Mouse (Mus musculus) ES-E14 (cell line): ENCODE results near the gene Ndufa7. TPM values are rescaled to one million over a fixed set of nuclear protein-coding genes. Genes with fewer than 3 reads are reported as not detected.
A peak's percentile ranks its signal among the peaks of the same experiment; 100 is the strongest.

Source experiments
- DNase-seq: peaks from one replicate; pipeline ENCODE4 v3.0.0-alpha.2; 2013; ENCODE audit warnings: low read depth, low spot score
- H3K27ac ChIP-seq: 2 replicates; pipeline ENCODE4 v1.5.1; 2012; ENCODE audit warnings: low read depth, mild to moderate bottlenecking, low read length, moderate library complexity, mixed read lengths; ENCODE audit not compliant: poor library complexity, insufficient read depth, severe bottlenecking
- H3K36me3 ChIP-seq: 2 replicates; pipeline ENCODE4 v1.6.1; 2012; ENCODE audit warnings: mild to moderate bottlenecking, low read length, moderate library complexity, mixed read lengths; ENCODE audit not compliant: control insufficient read depth, poor library complexity, insufficient read depth, severe bottlenecking
- H3K4me1 ChIP-seq, 2 experiments: fragments of 150-350 bp in 1 of 2; sonication (generic) in 1 of 2; 2 replicates each; pipeline ENCODE4 v1.6.1; 2012; ENCODE audit warnings: low read length in 2 of 2, mild to moderate bottlenecking in 1 of 2, mixed read lengths in 1 of 2; ENCODE audit not compliant: control insufficient read depth in 2 of 2, insufficient read depth in 2 of 2, poor library complexity in 1 of 2
- H3K4me3 ChIP-seq, 2 experiments: fragments of 150-350 bp in 1 of 2; sonication (generic) in 1 of 2; 2 replicates each; pipeline ENCODE4 v1.5.1; 2012; ENCODE audit warnings: low read length in 2 of 2, low read depth in 1 of 2, mild to moderate bottlenecking in 1 of 2, mixed read lengths in 1 of 2; ENCODE audit not compliant: insufficient read depth in 1 of 2, poor library complexity in 1 of 2, severe bottlenecking in 1 of 2
- H3K9ac ChIP-seq: 2 replicates; pipeline ENCODE4 v1.6.1; 2012; ENCODE audit warnings: low read depth, mild to moderate bottlenecking, low read length, mixed read lengths; ENCODE audit not compliant: poor library complexity, insufficient read depth, severe bottlenecking
- H3K9me3 ChIP-seq: fragments of 150-350 bp; sonication (generic); 2 replicates; pipeline ENCODE4 v1.6.1; 2012; ENCODE audit warnings: low read depth, mild to moderate bottlenecking, low read length; ENCODE audit not compliant: control insufficient read depth, insufficient read depth
- CHD2 ChIP-seq: IDR thresholded peaks from 2 replicates; pipeline ENCODE4 v1.6.1; 2014; ENCODE audit warnings: mild to moderate bottlenecking, low read depth, low read length, inconsistent platforms
- HCFC1 ChIP-seq: IDR thresholded peaks from 2 replicates; pipeline ENCODE4 v1.6.1; 2012; ENCODE audit warnings: low read length, inconsistent platforms, borderline replicate concordance; ENCODE audit not compliant: insufficient read depth
- MAFK ChIP-seq: IDR thresholded peaks from 2 replicates; pipeline ENCODE4 v1.6.1; 2014; ENCODE audit warnings: mild to moderate bottlenecking, low read depth, low read length, inconsistent platforms; ENCODE audit not compliant: insufficient read depth
- ZC3H11A ChIP-seq: IDR thresholded peaks from 2 replicates; pipeline ENCODE4 v1.6.1; 2012; ENCODE audit warnings: low read depth, mild to moderate bottlenecking, inconsistent platforms, low read length, borderline replicate concordance
- ZNF384 ChIP-seq: IDR thresholded peaks from 2 replicates; pipeline ENCODE4 v1.6.1; 2012; ENCODE audit warnings: low read depth, low read length, inconsistent platforms
- in situ Hi-C, 2 experiments: fragments of 600-800 bp; cut with MboI; formaldehyde crosslinking; loops; one replicate each; pipeline ENCODE4 v1.15.1; 2025; ENCODE audit warnings: low sequenced_read_pairs in 2 of 2, inconsistent platforms in 1 of 2; ENCODE audit not compliant: unreplicated experiment in 2 of 2
- total RNA-seq: library from RNA; depleted of rRNA; stranded (reverse); fragments of 300-350 nt; gene quantifications from 2 replicates; pipeline ENCODE4 v1.2.3, GENCODE M21; 2012

The Ndufa7 gene
- total RNA-seq, 1 experiment, result 639 TPM

DNA sequence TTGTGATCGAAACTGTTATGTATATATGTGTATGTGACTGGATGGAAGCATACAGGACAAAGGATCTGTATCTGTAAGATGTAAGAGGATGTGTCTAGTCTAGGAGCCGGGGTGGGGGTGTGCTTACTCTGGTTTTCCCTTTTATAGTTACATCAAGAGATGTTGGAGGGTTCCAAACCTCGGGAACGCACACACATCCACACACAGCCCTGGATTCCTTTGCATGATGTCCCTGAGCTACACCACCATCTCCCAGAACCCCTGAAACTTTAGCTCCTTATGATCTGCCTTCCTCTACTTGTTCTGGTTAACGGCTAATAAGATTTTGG, 44.4 kb upstream of the Ndufa7 start:
- H3K4me1 ChIP-seq, result peaks cover 3 to 22% of the 10 kb centered on the region in 2 experiments; a peak in 3 of 4 replicates
- H3K9me3 ChIP-seq, result no peaks in the 10 kb centered on the region
- no peak for DNase-seq
- peaks cover 21% of the 10 kb centered on the region for H3K36me3 ChIP-seq
- H3K4me3 ChIP-seq, result peak overlapping the region in 1 of 2 experiments; percentile 56; a peak in 1 of 4 replicates
- in situ Hi-C loops, result no loop called here
- H3K27ac ChIP-seq, result no peak overlapping the region
- no peak overlapping the region for H3K9ac ChIP-seq
- TF ChIP-seq ZNF384 (no peak), MAFK (no peak), HCFC1 (no peak), ZC3H11A (no peak), CHD2 (no peak)

DNA sequence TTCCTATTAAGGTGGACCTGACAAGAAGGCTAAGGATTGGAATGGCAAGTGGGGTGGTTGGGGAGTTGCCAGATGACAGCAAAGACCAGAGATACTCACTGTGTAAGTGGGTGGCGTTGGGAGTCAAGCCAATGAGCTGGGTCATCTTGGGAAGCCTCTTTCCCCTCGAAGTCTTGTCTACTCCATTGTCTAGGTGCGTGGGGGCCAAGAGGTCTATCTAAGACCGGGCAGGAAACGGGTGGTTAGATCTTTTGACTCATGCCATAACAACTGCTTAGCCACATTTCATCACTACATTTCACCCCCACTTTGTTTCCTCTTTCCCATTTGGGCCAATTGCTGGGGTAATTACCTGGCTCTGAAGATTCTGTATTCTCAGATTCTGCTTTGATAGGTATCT, 43.9 kb upstream of the Ndufa7 start:
- in situ Hi-C loops, result no loop called here
- Histone ChIP-seq H3K9me3 (no peaks in the 10 kb centered on the region), H3K4me3 (peak overlapping the region; percentile 56 to 84), H3K4me1 (peaks cover 3 to 22% of the 10 kb centered on the region in 2 experiments; a peak in 3 of 4 replicates), H3K27ac (no peak overlapping the region), H3K9ac (peak overlapping the region; percentile 73), H3K36me3 (peaks cover 17% of the 10 kb centered on the region)
- TF ChIP-seq ZNF384, result no peak
- no peak for TF ChIP-seq ZC3H11A
- no peak for TF ChIP-seq CHD2
- TF ChIP-seq MAFK, result no peak
- no peak for TF ChIP-seq HCFC1
- DNase-seq, result no peak

DNA sequence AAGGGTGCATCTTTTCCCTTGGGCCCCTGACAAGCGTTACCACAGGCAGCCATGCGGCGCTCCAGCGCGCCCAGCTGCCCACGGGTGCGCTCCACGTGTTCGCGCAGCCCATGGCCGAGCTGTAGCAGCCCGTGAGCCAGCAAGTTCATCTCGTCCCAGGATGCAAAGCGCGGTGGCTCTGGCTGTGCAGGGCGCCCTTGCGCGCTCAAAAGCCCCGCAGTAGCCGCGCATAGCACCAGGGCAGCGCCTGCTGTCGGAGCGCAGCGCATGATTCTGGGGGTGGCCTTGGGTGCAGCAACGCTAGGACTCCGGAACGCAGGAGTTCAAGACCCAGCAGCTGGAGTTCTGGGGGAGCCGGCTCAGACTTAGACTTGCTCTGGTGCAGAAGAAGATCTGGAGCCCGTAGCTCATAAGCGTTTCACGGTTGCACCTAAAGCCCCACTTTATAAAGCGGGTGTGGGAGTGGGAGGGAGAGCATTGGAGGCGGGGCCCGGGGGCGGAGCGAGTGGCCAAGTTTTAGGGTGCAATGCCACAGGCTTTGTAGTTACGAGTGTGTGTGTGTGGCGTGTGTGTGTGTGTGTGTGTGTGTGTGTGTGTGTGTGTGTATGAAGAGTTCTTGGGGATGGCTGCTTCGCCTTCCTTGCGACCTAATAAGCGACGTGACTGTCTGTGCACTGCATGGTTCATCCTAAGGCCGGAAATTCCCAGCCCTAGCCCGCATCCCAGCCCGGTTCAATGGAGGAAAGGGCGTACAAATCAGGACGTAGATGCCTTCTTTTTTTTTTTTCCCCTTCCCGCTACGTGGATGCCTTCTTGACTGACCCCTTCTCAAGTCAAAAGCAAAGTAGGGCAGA, 43.0 kb upstream of the Ndufa7 start, which contains the start of gene Angptl4:
Gene Angptl4, minus strand, starts transcription at position 707 of the 854 bp plus-strand sequence.
- Histone ChIP-seq H3K27ac (no peak within 1 kb of the TSS), H3K9me3 (no peaks in the 10 kb centered on the region), H3K9ac (peak within 1 kb of the TSS; percentile 73), H3K4me3 (peak within 1 kb of the TSS; percentile 56 to 84), H3K4me1 (peaks cover 3 to 26% of the 10 kb centered on the region in 2 experiments; a peak in 3 of 4 replicates), H3K36me3 (peaks cover 16% of the 10 kb centered on the region)
- DNase-seq, result no peak
- TF ChIP-seq ZNF384 (no peak), CHD2 (no peak), HCFC1 (no peak), ZC3H11A (no peak), MAFK (no peak)
- in situ Hi-C loops, result no loop called here

DNA sequence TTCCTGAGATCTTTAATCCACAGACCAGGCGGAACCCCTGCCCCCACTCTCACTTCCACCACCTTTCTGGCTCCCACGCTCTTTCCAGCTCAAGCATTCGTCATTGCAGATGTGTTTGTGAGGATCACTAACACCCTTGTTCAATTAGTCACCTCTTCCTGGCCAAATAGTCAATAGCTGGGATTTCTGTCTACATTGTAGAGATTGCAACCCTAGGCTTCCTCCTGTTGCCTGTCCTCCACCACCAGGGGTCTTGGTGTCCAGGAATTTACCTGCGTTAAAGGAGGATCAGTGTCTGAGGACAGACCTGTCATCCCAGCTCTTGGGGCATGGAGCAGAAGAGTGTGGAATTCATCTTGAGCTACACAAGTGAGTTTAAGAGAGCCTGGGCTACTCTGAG, 42.3 kb upstream of the Ndufa7 start:
- H3K4me1 ChIP-seq, result peaks cover 3 to 27% of the 10 kb centered on the region in 2 experiments; a peak in 3 of 4 replicates
- H3K9ac ChIP-seq, result peak overlapping the region; percentile 73; the same call in 1 of the 2 replicates
- no peak for DNase-seq
- H3K9me3 ChIP-seq, result no peaks in the 10 kb centered on the region
- H3K27ac ChIP-seq, result no peak overlapping the region
- peaks cover 11% of the 10 kb centered on the region for H3K36me3 ChIP-seq
- peak overlapping the region; percentile 56 to 84; a peak in 2 of 4 replicates for H3K4me3 ChIP-seq
- in situ Hi-C loops, result no loop called here
- TF ChIP-seq ZNF384 (no peak), MAFK (no peak), ZC3H11A (no peak), HCFC1 (no peak), CHD2 (no peak)
